Mouse (Mus musculus) brain, embryonic 18.5 days (tissue): ENCODE data around the gene Cep55.

Experiments
- DNase-seq: peaks from one replicate; pipeline ENCODE4 v3.0.0-alpha.2; 2012; ENCODE audit warnings: low read depth, low spot score

The Cep55 gene

DNA sequence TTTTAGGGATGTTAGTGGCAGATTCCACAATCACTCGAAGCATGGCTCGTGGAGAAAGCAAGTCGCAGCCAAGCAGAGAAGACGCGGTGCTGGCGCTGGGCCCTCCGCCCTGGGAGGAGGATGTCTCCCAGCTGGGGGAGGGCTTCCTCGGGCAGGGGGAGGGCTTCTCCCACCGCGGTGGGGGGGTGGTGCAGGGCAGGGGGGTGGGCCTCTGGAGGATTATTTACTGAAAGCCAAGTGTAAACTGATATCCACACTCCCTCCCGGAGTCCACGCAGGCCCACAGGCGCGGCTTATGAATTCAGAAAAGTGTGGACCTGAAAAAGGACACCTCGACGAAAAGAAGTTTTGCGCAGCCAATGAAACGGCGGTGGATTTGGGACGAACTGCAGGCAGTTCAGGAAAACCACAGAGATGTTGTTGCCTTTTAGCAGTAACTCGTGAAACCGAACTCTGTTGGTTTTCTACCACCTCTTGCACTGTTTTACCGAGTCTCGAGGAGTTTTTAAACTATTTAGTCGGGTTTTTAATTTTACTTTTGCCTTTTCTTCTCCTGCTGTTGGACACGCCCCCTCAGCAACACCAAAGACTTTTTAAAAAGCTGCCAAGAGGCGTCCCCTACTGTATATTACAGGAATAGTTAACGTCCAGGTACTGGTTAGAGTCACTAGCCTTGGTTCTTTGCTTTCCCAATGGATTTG lies 11.4 kb upstream of the Cep55 start, which contains the start of gene Myof:
Myof (minus strand) TSS at position 297 of the 701 bp plus-strand sequence.
- no peak for DNase-seq

DNA sequence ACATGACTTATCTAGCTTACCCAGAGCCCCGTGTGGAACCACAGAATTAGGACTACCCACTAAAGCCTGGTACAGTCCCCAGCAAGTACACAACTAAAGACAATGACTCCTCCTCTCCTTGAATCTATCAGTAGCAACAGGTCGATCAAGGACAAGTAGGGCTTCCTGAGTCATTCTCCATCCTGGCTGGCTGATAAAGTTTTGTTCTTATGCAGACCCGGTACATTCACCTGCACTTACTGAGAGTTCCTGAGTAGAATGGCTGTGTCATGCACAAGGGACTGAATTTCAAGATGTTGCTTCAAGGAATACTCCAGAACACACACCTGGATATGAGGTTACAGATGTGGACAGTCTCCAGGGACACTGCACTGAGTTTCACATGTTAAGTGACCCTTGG lies 9.6 kb upstream of the Cep55 start:
- no peak for DNase-seq

DNA sequence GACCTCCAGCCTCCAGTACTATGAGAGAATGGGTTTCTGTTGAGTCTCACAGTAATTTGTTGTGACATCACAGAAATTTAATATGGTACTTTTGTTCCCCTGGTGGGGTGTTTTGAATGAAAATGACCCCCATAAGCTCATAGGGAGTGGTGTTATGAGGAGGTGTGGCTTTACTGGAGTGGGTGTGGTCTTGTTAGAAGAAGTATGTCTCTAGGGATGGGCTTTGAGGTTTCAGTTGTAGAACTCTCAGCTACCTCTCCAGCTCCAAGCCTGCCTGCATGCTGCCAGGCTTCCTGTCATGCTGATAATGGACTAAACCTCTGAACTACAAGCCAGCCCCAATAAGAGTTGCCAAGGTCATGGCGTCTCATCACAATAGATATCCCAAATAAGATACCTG lies 5.1 kb upstream of the Cep55 start:
- DNase-seq = no peak

DNA sequence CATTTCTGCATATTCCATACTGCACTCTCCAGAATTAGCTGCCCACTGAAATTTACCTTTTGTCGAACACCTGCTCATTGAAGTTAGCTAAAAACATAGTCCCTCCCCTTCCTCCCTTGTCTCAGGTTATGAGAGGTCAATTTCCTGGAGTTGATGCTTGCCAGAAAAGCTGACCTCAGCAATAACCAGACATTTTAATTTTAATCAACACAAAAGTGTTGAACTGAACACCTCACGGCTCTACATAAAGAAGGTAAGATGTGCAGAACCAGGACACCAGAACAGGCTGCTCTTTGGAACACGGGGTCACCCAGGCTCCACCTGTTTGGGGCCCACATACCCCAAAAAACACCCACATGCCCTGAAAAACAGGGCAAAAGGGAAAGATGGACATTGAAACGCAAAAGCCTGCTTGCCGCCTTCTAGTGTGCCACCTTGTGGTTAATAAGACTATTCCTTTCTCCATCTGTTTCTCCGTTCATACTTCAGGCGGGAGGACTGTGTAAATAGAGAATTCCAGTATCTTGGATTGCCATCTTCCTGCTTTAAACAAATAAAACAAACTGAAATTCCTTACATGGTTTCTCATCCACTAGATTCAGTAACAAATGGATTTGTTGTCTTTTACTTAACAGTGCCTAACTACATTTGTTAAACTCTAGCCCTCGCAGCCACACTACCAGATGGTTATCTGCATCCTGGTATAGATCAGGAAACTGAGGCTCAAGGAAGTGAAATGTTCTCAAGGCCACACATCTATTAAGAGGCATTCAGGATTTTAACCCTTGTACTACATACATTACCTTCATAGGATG lies 1.4 kb upstream of the Cep55 start:
- no peak for DNase-seq

DNA sequence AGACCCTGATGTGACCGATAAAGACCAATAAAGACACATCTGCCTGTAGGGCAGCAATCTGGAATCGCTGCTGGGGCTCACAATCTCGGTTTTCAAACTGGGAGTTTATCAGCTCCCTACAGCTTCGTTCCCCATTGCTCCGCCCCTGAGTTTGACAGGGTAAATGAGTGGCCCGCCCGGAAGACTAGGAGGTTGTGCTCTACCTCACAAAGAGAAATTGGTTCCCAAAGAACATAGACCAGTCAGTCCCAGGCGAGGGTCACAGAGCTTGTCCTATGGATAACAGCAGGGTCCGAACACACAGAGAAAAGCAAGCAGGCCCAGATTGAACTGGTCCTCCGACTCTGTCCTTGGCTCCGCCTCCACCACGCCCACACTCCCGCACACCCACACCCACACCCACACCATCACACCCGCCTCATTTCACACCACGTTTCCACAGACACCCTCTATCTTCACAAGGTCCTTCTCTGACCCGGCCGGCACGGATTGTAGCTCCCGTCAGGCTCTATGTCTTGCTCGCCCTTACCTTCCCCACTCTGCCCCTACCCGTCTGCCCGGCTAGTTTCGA lies 577 bp upstream of the Cep55 start:
- DNase-seq = no peak

DNA sequence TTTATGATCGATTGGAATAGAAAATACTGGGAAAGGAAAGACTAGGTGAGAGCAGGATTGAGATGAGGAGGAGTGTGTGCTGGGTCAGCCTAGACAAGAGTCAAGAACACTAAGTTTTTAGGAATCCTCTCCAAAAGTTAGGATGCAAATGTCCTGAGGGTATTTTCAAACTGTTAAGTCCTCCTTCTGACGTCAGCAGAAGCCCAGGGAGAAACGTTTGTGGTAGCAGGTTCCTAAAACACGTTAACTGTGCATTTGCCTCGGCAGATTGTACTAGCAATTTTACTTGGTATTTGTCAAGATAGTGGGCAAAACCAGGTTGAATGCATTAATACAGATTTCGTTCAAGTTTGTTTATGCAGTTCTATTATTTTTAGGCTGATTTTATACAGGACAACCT lies 987 bp downstream of the Cep55 start:
- no peak for DNase-seq

- no peak for DNase-seq
These were observed 1.5 kb downstream of the Cep55 start for GRCm38 (mm10) chr19:38056276-38056675.

GRCm38 (mm10) chr19:38056931-38057330 lies 2.1 kb downstream of the Cep55 start:
- no peak for DNase-seq

DNA sequence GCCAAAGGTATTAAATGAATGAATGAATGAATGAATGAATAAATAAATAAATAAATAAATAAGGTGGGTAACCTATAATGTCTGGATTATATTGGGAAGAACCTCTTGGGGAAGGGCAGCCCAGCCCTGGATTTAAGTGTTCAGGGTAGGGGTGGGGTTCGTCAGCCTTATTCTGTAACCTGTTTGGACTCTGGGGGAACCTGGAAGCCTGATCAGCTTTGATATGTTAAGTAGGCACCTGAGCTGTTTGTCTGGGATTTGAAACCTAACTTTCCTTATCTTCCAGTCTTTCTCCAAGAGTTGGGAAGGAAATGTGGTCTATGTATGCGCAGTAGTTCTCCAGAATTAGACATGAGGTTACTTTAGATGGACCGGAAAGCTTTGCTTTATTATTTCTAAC lies 8.4 kb downstream of the Cep55 start:
- DNase-seq = no peak

DNA sequence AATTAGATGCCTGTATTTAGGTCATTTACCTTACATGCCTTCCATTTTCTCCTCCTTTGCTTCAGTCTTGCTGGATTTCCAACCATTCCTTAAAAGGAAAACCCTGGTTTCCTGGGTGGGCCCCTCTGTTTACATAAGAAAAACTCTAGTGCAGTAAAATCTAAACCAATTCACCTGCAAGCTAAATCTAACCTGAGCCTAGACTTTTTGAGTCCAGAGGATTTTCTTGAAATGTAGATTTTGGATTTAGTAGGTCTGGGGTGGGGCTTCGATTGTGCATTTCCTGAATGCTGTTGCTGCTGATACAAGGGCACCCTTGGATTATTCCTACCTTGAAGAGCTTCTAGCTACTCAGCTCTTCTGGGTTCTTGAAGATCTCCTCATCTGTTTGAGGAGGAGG lies 9.2 kb downstream of the Cep55 start:
- DNase-seq = no peak

DNA sequence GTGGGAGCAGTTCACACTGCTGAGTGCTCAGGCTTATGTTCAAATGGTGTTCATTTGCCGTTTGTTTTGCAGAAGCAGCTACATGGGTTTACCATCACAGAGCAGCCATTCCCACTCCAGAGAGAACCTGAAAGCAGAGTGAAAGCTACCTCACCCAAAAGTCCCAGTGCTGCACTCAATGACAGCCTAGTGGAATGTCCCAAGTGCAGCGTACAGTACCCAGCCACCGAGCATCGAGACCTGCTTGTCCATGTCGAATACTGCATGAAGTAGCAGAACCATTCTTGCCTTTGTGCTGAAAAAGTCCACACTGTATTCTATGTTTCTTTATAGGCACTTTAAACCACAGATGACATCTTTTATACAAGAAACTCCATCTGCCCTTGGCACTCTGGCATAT lies 18.4 kb downstream of the Cep55 start:
- DNase-seq = no peak

- no peak for DNase-seq
These were observed 20.2 kb downstream of the Cep55 start for GRCm38 (mm10) chr19:38075051-38075450.

- no peak for DNase-seq
These were observed 21.4 kb downstream of the Cep55 start for GRCm38 (mm10) chr19:38076251-38076650.

DNA sequence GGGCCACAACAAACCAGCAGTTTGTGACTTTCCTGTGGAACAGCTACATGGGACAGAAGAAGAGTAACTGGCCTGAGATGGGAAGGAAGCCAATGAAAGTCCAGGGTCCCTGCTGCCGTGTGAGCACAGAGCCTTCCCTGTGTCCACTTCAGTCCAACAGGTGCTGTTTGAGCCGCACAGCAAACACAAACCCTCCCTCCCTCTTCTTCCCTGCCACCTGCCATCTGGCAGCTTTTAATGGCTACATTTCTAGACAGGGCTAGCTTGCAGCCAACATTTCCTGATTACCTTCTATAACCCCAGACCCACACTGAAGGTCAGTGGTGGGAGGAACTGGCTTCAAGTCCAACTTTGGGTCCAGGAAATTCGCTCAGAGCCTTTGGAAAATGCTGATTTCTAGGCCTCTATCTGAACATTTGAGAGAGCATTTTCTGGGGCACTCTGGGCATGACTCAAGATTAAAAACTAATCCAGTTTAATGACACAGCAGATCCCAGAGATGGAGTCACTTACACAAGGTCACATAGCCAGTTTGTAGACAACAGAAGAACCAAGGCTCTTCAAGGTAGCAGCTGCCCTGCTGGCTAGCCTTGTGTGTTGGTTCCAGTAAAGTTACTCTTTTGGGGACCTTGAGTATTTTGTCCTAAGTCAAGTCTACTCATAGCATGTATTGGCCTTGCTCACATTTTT lies 23.2 kb downstream of the Cep55 start:
- DNase-seq = no peak

- no peak for DNase-seq
These were observed 26.6 kb downstream of the Cep55 start for GRCm38 (mm10) chr19:38081361-38081760.

DNA sequence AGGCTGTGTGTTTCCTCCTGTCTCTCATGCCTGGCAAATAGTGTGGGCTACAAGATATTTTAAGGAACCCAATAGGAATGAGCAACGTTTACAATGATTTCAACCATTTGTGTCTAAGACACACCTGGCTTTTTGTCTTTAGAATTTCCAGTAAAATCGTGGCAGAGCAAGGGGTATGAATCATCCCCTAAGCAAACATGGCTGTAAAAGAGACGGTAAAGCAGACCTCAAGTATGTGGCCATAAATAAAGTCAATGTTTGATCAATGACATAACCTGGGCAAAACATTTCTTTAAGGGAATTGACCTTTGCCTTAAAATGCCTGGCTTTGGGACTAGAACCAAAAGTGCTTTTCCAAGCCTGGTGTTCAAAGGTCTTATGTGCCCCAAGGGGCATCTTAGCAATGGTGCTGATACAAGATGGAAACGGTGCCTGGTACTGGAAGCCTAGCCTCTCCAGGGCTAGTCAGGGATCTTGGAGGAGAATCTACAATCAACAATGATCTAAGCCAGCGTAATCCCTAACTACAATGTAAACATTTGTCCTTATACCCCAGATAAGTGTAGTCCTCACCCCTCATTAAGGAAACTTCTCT lies 28.2 kb downstream of the Cep55 start:
- DNase-seq = no peak

- no peak for DNase-seq
These were observed 31.0 kb downstream of the Cep55 start for GRCm38 (mm10) chr19:38085841-38086240.

- no peak for DNase-seq
These were observed 32.2 kb downstream of the Cep55 start for GRCm38 (mm10) chr19:38086948-38087551.

DNA sequence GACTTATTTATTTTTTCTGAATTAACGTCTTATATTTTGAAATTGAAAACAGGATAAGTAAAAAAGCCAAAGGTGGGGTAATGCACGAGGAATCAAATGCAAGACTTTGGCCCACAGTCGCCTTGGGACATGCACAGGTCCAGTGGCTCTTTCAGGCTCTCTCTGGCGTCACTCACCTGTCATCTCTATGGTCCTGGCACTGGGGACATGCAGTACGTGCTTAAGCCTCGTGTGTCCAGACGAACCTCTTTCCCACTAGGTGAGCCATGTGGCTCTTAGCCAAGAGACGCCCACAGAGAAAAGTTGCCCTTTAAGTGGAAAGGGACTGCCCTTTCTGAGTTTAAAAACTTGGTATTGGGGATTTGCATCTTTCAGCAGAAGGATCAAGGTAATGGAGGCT lies 34.5 kb downstream of the Cep55 start:
- DNase-seq = no peak

DNA sequence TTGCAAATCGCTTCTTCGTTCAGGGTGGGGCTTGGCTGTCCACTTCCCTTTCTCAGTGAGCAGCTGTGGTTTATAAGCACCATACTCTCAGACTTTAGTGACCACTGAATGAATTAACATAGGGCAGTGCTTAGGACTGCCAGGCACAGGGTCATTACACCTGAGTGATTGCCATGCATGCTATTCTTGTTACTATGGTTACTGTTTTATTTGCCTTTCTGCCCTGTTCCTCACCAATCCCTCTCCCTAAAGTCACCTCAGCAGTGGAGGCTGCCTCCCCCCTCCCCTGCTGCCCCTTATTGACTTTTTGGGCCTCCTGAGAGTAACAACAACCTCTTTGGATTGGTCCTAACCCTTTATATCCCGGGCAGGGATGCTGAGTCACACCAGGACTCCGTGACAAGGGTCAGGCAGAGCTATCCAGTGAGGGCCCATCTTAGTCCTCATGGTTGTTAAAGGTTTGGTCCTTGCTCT lies 36.7 kb downstream of the Cep55 start:
- DNase-seq = no peak

- DNase-seq = no peak
These were observed 41.4 kb downstream of the Cep55 start for GRCm38 (mm10) chr19:38096231-38096630.
